Mouse (Mus musculus) brain, embryonic 14.5 days (tissue): ENCODE data around the gene Rundc3a.

ENCODE experiments used
- CTCF ChIP-seq: fragments of 200-500 bp; IDR thresholded peaks from 2 replicates; pipeline ENCODE4 v1.5.1; 2012; ENCODE audit warnings: inconsistent platforms, mild to moderate bottlenecking, moderate library complexity, borderline replicate concordance; ENCODE audit not compliant: insufficient read depth, insufficient read length; ENCODE audit errors: extremely low read depth
- POLR2A ChIP-seq: fragments of 200-500 bp; IDR thresholded peaks from 2 replicates; pipeline ENCODE4 v1.6.1; 2012; ENCODE audit warnings: mild to moderate bottlenecking, inconsistent platforms, borderline replicate concordance; ENCODE audit not compliant: poor library complexity, insufficient read depth, insufficient read length, severe bottlenecking; ENCODE audit errors: extremely low read depth

DNA sequence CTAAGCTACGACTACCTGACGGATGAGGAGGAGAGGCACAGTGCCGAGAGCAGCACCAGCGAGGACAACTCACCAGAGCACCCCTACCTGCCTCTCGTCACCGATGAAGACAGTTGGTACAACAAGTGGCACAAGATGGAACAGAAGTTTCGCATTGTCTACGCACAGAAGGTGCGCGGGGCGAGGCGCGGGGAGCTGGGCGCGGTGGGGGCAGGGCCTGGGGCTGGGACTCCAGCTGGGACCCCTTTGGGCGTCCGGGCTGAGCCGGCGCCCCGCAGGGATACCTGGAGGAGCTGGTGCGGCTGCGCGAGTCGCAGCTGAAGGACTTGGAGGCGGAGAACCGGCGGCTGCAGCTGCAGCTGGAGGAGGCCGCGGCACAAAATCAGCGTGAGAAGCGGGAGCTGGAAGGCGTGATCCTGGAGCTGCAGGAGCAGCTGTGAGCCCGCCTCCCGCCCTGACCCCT is 6.4 kb downstream of the Rundc3a start:
- TF ChIP-seq CTCF (no peak), POLR2A (no peak)
